Mouse (Mus musculus) kidney, embryonic 14.5 days (tissue): ENCODE results near the gene Pcyt2. TPM values are rescaled to one million over a fixed set of nuclear protein-coding genes. Genes with fewer than 3 reads are reported as not detected.
A peak's percentile ranks its signal among the peaks of the same experiment; 100 is the strongest.

Source experiments
- ATAC-seq: fragments of 200-750 bp; cut with Nextera tagmentation; 2 replicates; pipeline ENCODE4 v1.8.0; 2017; ENCODE audit warnings: moderate number of reproducible peaks, mild to moderate bottlenecking, moderate TSS enrichment, moderate library complexity; ENCODE audit not compliant: low FRiP score, low TSS enrichment
- H3K27ac ChIP-seq: fragments of 300-500 bp; sonication (generic); 2 replicates; pipeline ENCODE4 v1.5.1; 2014; ENCODE audit warnings: low read depth, mild to moderate bottlenecking, low read length, moderate library complexity, mixed read lengths
- H3K27me3 ChIP-seq: fragments of 300-500 bp; sonication (generic); 2 replicates; pipeline ENCODE4 v1.6.1; 2014; ENCODE audit warnings: mild to moderate bottlenecking, low read length; ENCODE audit not compliant: control insufficient read depth, insufficient read depth
- H3K36me3 ChIP-seq: fragments of 300-500 bp; sonication (generic); 2 replicates; pipeline ENCODE4 v1.6.1; 2014; ENCODE audit warnings: low read length, mixed read lengths; ENCODE audit not compliant: control insufficient read depth, insufficient read depth
- H3K4me1 ChIP-seq: fragments of 300-500 bp; sonication (generic); 2 replicates; pipeline ENCODE4 v1.6.1; 2014; ENCODE audit warnings: low read length, mixed read lengths; ENCODE audit not compliant: control insufficient read depth, insufficient read depth
- H3K4me2 ChIP-seq: fragments of 300-500 bp; sonication (generic); replicated peaks from 2 replicates; pipeline ENCODE4 v1.6.1; 2014; ENCODE audit warnings: low read depth, mild to moderate bottlenecking, low read length
- H3K4me3 ChIP-seq: fragments of 300-500 bp; sonication (generic); 2 replicates; pipeline ENCODE4 v1.5.1; 2014; ENCODE audit warnings: mild to moderate bottlenecking, low read length
- H3K9ac ChIP-seq: fragments of 300-500 bp; sonication (generic); 2 replicates; pipeline ENCODE4 v1.6.1; 2014; ENCODE audit warnings: low read depth, mild to moderate bottlenecking, low read length, moderate library complexity
- H3K9me3 ChIP-seq: fragments of 300-500 bp; sonication (generic); 2 replicates; pipeline ENCODE4 v1.6.1; 2016; ENCODE audit warnings: low read length; ENCODE audit not compliant: control insufficient read depth
- WGBS: fragments of 180-500 bp; shearing (Covaris S2); extraction: QIAGEN DNeasy Blood & Tissue Kit; methylation state at CpG from one replicate; pipeline ENCODE4 v1.1.7; 2014; 5-methylcytosine and 5-hydroxymethylcytosine counted together
- polyA plus RNA-seq: library from polyadenylated mRNA; unstranded; fragments of >200 nt; fragmentation: Nextera tagmentation; extraction: Ambion mirVana; gene quantifications from 2 replicates; pipeline ENCODE4 v1.2.1, GENCODE M21; 2014

Gene Pcyt2
- 82.7 and 83.5 TPM in 2 replicates for polyA plus RNA-seq

- WGBS, result under 1% methylated on average over 56 of the region's 56 CpGs
- Histone ChIP-seq H3K9ac (peak within 1 kb of the TSS; percentile 77), H3K4me2 (peak within 1 kb of the TSS; percentile 89), H3K4me3 (peak within 1 kb of the TSS; percentile 82), H3K9me3 (no peaks in the 10 kb centered on the region), H3K27ac (peak within 1 kb of the TSS; percentile 11; the same call in 1 of the 2 replicates), H3K27me3 (no peaks in the 10 kb centered on the region), H3K36me3 (peaks cover 49% of the 10 kb centered on the region), H3K4me1 (peaks cover 11% of the 10 kb centered on the region)
- peak; percentile 95 for ATAC-seq
These were observed at the start of gene Pcyt2 for GRCm38 (mm10) chr11:120617519-120618112. Gene Pcyt2, minus strand, starts transcription at chr11:120617936.

DNA sequence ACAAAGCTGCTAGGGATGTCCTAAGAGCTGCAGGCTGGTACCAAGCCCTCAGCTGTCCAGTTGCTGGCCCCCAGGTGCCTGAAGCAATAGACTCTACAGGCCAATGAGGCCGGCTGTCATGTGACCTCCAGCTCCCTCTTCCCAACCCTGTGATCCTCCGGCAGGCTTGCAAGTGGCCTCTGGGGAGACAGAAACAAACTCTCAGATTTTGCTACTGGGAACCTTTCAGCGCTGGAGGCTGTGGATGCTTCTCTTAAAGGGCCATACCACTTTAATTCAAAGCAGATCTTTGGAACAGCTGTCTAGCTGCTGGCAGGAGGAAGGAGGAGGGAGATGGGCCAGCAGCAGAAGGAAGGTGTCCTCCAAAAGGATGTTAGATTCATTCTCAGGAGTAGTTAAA lies 48.9 kb upstream of the Pcyt2 start:
- Histone ChIP-seq H3K9me3 (no peaks in the 10 kb centered on the region), H3K36me3 (no peaks in the 10 kb centered on the region), H3K4me3 (no peak overlapping the region), H3K9ac (no peak overlapping the region), H3K27me3 (peaks cover 30% of the 10 kb centered on the region), H3K27ac (no peak overlapping the region; the same call in 1 of the 2 replicates), H3K4me2 (no peak overlapping the region), H3K4me1 (no peaks in the 10 kb centered on the region)
- WGBS, result 4% methylated on average over 3 of the region's 3 CpGs
- ATAC-seq, result no peak

DNA sequence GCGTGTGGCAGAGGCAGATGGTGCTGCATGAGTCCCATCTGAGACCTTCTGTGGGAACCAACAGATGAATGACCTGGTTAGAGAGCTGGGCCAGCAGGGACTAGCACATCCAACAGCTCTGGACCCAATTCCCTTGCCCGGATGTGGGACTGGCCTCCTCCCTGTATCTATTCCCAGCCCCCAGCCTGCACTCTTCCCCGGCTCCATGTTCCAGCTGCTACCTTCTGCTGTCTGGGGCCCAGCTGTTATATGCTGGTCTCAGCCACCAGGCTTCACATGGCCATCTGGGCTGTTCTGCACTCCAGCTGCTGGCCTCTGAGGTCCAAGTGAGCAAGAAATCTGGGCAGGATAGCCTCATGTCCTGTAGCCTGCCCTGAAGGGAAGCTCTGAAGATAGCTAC lies 47.7 kb upstream of the Pcyt2 start:
- Histone ChIP-seq H3K9ac (no peak overlapping the region), H3K4me3 (no peak overlapping the region), H3K36me3 (no peaks in the 10 kb centered on the region), H3K9me3 (no peaks in the 10 kb centered on the region), H3K27ac (no peak overlapping the region), H3K27me3 (peaks cover 42% of the 10 kb centered on the region), H3K4me2 (no peak overlapping the region), H3K4me1 (peaks cover 8% of the 10 kb centered on the region)
- 83% methylated on average over 3 of the region's 3 CpGs for WGBS
- ATAC-seq, result no peak

DNA sequence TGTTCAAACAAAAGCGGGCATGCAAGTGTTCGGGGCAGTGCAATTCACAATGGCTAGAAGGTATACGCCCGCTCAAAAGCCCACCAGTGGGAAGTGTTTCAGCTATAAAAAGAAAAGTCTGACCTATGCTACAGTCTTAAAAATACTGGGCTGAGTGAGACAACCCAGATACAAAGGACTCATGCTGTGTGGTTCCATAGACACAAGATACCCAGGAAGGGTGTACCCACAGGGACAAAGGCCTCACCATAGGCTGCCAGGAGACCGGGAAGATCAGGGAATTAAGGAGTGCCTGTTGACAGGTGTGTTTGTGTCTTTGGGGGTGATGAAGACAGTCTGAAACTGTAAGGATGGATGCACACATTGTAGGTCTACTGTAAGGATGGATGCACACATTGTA lies 46.0 kb upstream of the Pcyt2 start:
- peaks cover 59% of the 10 kb centered on the region for H3K27me3 ChIP-seq
- H3K9ac ChIP-seq, result no peak overlapping the region
- no peak overlapping the region for H3K4me3 ChIP-seq
- WGBS, result 90% methylated on average over 5 of the region's 5 CpGs
- no peaks in the 10 kb centered on the region for H3K36me3 ChIP-seq
- H3K9me3 ChIP-seq, result no peaks in the 10 kb centered on the region
- H3K4me2 ChIP-seq, result no peak overlapping the region
- no peak for ATAC-seq
- no peak overlapping the region for H3K27ac ChIP-seq
- peaks cover 18% of the 10 kb centered on the region for H3K4me1 ChIP-seq

- peaks cover 67% of the 10 kb centered on the region for H3K27me3 ChIP-seq
- no peak for ATAC-seq
- no peaks in the 10 kb centered on the region for H3K9me3 ChIP-seq
- H3K9ac ChIP-seq, result no peak overlapping the region
- 79% methylated on average over 6 of the region's 6 CpGs for WGBS
- no peaks in the 10 kb centered on the region for H3K36me3 ChIP-seq
- H3K4me2 ChIP-seq, result no peak overlapping the region
- H3K4me1 ChIP-seq, result peaks cover 18% of the 10 kb centered on the region
- H3K4me3 ChIP-seq, result no peak overlapping the region
- H3K27ac ChIP-seq, result no peak overlapping the region
These were observed 45.0 kb upstream of the Pcyt2 start for GRCm38 (mm10) chr11:120662759-120663158.

- H3K9ac ChIP-seq, result peak within 1 kb of the TSS; percentile 44
These were observed 43.3 kb upstream of the Pcyt2 start, which contains the start of gene Notum for GRCm38 (mm10) chr11:120661076-120661460. Gene Notum, minus strand, starts transcription at chr11:120661175.

DNA sequence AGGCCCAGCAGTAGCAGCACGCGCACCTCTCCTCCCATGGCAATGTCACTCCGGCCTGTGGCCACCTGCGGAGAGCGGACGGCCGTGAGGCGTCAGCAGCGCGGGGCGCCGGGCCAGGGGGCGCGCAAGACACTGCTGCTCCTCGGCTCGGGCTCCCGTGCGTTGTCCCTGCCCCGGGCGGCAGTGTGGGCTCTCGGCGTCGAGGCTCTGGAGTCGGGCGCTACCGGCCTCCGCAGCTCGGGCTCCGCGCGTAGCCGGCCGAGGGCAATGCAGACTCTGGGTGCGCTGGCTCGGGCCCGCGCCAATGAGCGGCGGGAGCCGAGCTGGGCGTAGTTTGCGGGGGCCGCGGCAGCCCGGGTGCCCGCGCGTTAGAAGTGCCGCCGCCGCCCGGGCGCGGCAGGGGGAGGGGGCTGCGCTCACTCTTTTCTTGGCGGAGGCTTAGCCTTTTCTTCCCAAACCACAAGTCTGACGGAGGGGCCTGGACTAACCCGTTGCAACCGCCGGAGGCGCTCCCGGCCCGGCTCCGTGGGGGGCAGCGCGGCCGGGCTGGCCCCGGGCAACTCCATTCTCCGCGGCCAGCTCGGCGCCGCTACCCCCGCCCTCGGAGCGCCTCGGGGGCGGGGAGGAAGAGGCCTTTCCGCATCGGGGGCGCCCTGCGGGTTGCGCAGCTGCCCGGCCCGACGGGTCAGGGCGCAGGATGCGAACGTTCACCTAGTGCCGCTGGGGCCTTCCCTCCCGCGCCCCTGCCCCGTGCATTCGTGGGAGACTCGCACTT lies 42.8 kb upstream of the Pcyt2 start:
- H3K9ac ChIP-seq, result peak overlapping the region; percentile 44
- H3K27ac ChIP-seq, result no peak overlapping the region
- peaks cover 66% of the 10 kb centered on the region for H3K27me3 ChIP-seq
- no peaks in the 10 kb centered on the region for H3K36me3 ChIP-seq
- ATAC-seq, result peak; percentile 60; the same call in 1 of the 2 replicates
- H3K9me3 ChIP-seq, result no peaks in the 10 kb centered on the region
- peak overlapping the region; percentile 77 for H3K4me2 ChIP-seq
- under 1% methylated on average over 81 of the region's 95 CpGs for WGBS
- peaks cover 18% of the 10 kb centered on the region for H3K4me1 ChIP-seq
- H3K4me3 ChIP-seq, result peak overlapping the region; percentile 36

More at GRCm38 (mm10) chr11:120661076-120661460, 43.3 kb upstream of the Pcyt2 start, which contains the start of gene Notum:
- Histone ChIP-seq H3K27ac (no peak within 1 kb of the TSS), H3K4me3 (peak within 1 kb of the TSS; percentile 36), H3K27me3 (peaks cover 67% of the 10 kb centered on the region), H3K4me1 (peaks cover 18% of the 10 kb centered on the region), H3K9me3 (no peaks in the 10 kb centered on the region), H3K36me3 (no peaks in the 10 kb centered on the region), H3K4me2 (peak within 1 kb of the TSS; percentile 77)
- under 1% methylated on average over 35 of the region's 35 CpGs for WGBS
- ATAC-seq, result no peak

DNA sequence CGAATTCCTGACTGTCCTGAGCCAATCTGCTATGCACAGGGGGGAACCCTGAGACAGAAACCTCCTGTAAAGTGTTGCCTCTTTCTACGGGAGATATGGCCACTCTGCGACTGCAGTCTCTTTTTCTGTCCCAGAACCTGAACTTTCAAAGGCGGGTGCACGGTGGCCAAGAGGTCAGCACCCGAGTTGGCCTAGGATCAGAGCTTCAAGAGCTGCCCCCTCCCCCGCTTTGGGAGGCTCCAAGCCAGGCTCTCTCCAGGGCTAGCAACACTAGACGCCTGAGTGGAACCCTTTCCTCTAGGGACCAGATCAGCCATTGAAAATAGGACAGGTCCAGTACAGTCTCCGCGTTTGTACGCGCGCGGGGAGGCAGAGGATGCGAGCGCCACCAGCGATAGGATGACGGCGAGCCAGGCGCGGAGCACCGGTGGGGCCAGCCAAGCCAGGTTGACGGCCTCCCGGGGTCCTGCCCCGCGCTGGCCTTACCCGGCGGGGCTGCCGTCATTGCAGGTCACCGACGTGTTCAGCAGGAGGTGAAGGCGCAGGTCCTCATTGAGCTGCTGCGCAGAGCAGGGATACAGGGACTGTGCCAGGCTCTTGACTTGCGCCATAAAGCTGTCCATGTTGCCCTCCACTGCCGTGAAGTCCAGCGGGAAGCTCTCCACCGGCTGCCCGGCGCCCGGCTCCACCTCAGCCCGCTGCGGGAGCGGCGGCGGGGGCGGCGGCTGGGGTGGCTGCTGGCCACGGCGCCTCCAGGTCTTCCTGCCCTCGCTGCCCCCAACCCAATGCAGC lies 42.0 kb upstream of the Pcyt2 start:
- H3K4me3 ChIP-seq, result peak overlapping the region; percentile 36
- H3K9me3 ChIP-seq, result no peaks in the 10 kb centered on the region
- peak overlapping the region; percentile 44 for H3K9ac ChIP-seq
- no peak overlapping the region for H3K27ac ChIP-seq
- peak overlapping the region; percentile 77 for H3K4me2 ChIP-seq
- ATAC-seq, result peak; percentile 25
- 1% methylated on average over 49 of the region's 50 CpGs for WGBS
- H3K4me1 ChIP-seq, result peaks cover 18% of the 10 kb centered on the region
- H3K27me3 ChIP-seq, result peaks cover 60% of the 10 kb centered on the region
- H3K36me3 ChIP-seq, result no peaks in the 10 kb centered on the region
